8 mouse cellular contexts compared by ENCODE assay signal in genomic region chr3:138740843-138741540, GRCm38 (mm10). TPM values are rescaled to one million over a fixed set of nuclear protein-coding genes. Genes with fewer than 3 reads are reported as not detected.
DNase-seq lines count a peak whose midpoint lies in the region; ATAC-seq and TF ChIP-seq lines count a peak whose summit lies in the region.

No protein-coding gene starts in this region.

- H3K27ac ChIP-seq in liver, postnatal 0 days (ENCODE audit: low read depth): no peak overlapping the region

- no peak overlapping the region for H3K9ac ChIP-seq in liver, postnatal 0 days (replicated peaks)

- TF ChIP-seq CTCF in liver, postnatal 0 days (IDR thresholded peaks at IDR 0.05; ENCODE audit: low read depth): no peak

- TF ChIP-seq EP300 in liver, postnatal 0 days (IDR thresholded peaks at IDR 0.05; ENCODE audit: low read depth): no peak

- peaks cover 13% of the 10 kb centered on the region for H3K27me3 ChIP-seq in liver, postnatal 0 days (ENCODE audit: insufficient read depth, low read length)

- H3K9me3 ChIP-seq in liver, postnatal 0 days (ENCODE audit: low read length): no peaks in the 10 kb centered on the region

- no peak for ATAC-seq in liver, postnatal 0 days
- no peak for ATAC-seq in frontal cortex, adult (ENCODE audit: low TSS enrichment)

- no peaks in the 10 kb centered on the region for H3K36me3 ChIP-seq in liver, postnatal 0 days (replicated peaks; ENCODE audit: insufficient read depth, low read length)

- peak; percentile 34 for DNase-seq in cerebellum, adult 8-10 months
- DNase-seq in cerebellum, adult 11-12 months: no peak
- DNase-seq in thymus, postnatal 4 days: peak; percentile 16
- no peak for DNase-seq in thymus, adult 18-20 months
- no peak for DNase-seq in liver, postnatal 0 days
- no peak for DNase-seq in yolk sac, embryonic 10.5 days (ENCODE audit: low spot score)
- DNase-seq in lung, postnatal 4 days: no peak

- peaks cover 8% of the 10 kb centered on the region for H3K4me1 ChIP-seq in liver, postnatal 0 days (ENCODE audit: insufficient read depth)

- H3K4me2 ChIP-seq in liver, postnatal 0 days (ENCODE audit: low read depth, low read length): peak overlapping the region; percentile 98

- 39% methylated on average over 8 of the region's 8 CpGs for WGBS in liver, postnatal 0 days (ENCODE audit: insufficient replicate concordance)

- no peak overlapping the region for H3K4me3 ChIP-seq in liver, postnatal 0 days (ENCODE audit: low read depth, low read length)

RNA-seq across cellular contexts. Expression of gene Tspan5, which starts 1.0 kb away (rescaled TPM):
- polyA plus RNA-seq in liver, postnatal 0 days (2015; fragmentation: Nextera tagmentation; extraction: Ambion mirVana): 1.6 and 1.7 TPM in 2 replicates

Comparison
In these comparisons a context has a peak if more than half of its experiments do, and no peak if none do; other contexts are left out.
1. DNase-seq: peak in cerebellum, adult 8-10 months (single experiment) and thymus, postnatal 4 days (single experiment); none in cerebellum, adult 11-12 months (single experiment), thymus, adult 18-20 months (0 of 2), liver, postnatal 0 days (single experiment), yolk sac, embryonic 10.5 days (single experiment) and lung, postnatal 4 days (0 of 2).